Mouse (Mus musculus): ENCODE data around the gene Ttc17. TPM values are rescaled to one million over a fixed set of nuclear protein-coding genes. Genes with fewer than 3 reads are reported as not detected.

Gene Ttc17
- total and polyA plus RNA-seq, 3 experiments, result 16.6 to 35.4 (median 34.6) TPM

GRCm38 (mm10) chr2:94363821-94364220, 42.7 kb downstream of the Ttc17 start:
- no peak for DNase-seq
- Histone ChIP-seq H3K36me3 (ENCODE audit: control insufficient read depth, insufficient read depth, low read length) (peaks cover 5% of the 10 kb centered on the region), H3K27ac (no peak overlapping the region), H3K27me3 (ENCODE audit: control insufficient read depth, insufficient read depth, low read length) (no peaks in the 10 kb centered on the region), H3K4me1 (ENCODE audit: control insufficient read depth, insufficient read depth, low read length) (no peaks in the 10 kb centered on the region), H3K79me2 (replicated peaks; ENCODE audit: control insufficient read depth, insufficient read depth, low read length) (no peaks in the 10 kb centered on the region), H3K9ac (ENCODE audit: low read depth, low read length) (no peak overlapping the region), H3K4me3 (no peak overlapping the region)
- intact Hi-C loops (cut with DNase I), result loop anchor here (5.0 kb wide), 1 partner anchor 37 kb away; no protein-coding TSS in a partner anchor
- WGBS, result 96% methylated on average over 6 of the region's 6 CpGs
- TF ChIP-seq CTCF (IDR thresholded peaks at IDR 0.05) (no peak), EP300 (IDR thresholded peaks at IDR 0.05; ENCODE audit: insufficient read depth, low read depth, low read length) (no peak), POLR2A (IDR thresholded peaks at IDR 0.05; ENCODE audit: insufficient read depth, low read depth, low read length) (no peak)

DNA sequence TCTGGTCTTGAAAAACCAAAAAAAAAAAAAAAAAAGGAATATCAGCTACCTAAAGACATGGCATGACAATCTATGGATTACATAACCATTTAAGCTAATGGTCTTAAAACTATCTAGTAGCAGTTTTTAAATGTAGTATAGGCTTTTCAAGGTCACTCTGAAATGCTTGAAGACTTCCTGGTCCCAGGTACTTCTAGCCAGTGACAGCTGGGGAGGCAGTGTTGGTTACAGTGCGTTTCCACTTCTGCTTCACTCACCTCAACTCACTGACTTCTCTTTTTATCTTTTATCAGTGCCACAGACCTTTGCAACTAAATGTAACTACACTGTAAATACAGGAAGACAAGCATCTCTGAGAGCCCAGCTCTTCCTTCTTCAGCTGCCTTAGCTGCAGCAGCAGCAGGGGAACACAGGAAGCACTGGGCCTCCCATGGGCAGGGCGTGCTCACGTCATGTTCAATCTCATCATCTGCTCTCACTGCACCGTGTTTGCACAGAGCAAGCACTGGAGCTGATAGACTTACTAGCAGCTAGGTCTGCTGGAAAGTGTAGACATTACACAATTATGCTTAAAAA, 46.0 kb downstream of the Ttc17 start:
- TF ChIP-seq POLR2A (IDR thresholded peaks at IDR 0.05; ENCODE audit: insufficient read depth, low read depth, low read length) (no peak), CTCF (IDR thresholded peaks at IDR 0.05) (no peak), EP300 (IDR thresholded peaks at IDR 0.05; ENCODE audit: insufficient read depth, low read depth, low read length) (no peak)
- WGBS, result 51% methylated on average over 4 of the region's 4 CpGs
- H3K36me3 ChIP-seq (ENCODE audit: control insufficient read depth, insufficient read depth, low read length), result peaks cover 3% of the 10 kb centered on the region; the same call in 1 of the 2 replicates
- no peak overlapping the region for H3K9ac ChIP-seq (ENCODE audit: low read depth, low read length)
- no peak for DNase-seq
- H3K79me2 ChIP-seq (replicated peaks; ENCODE audit: control insufficient read depth, insufficient read depth, low read length), result no peaks in the 10 kb centered on the region
- no peak overlapping the region for H3K4me3 ChIP-seq
- H3K27me3 ChIP-seq (ENCODE audit: control insufficient read depth, insufficient read depth, low read length), result no peaks in the 10 kb centered on the region
- H3K27ac ChIP-seq, result no peak overlapping the region
- intact Hi-C loops (cut with DNase I), result loop anchor here (5.0 kb wide), 1 partner anchor 33 kb away; no protein-coding TSS in a partner anchor
- no peaks in the 10 kb centered on the region for H3K4me1 ChIP-seq (ENCODE audit: control insufficient read depth, insufficient read depth, low read length)

DNA sequence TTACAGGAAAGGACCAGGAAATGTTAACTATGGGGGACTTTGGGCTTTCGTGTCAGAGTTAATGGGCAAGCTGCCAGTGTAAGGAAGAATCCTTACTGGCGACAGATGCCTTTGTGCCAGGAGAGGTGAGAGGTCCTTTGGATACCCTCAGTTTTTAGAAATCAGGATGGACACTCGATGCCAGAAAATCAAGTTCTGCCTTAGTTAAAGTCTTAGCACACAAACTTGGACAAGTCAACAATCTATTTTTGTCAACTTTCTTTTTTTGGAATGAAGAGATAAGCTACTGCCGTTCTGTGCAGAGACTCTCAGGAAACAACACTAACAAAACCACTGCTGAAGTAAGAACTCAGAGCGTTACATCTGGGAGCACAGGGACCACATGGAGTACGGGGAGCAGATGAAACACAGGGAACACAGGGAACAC, 58.3 kb downstream of the Ttc17 start:
- Histone ChIP-seq H3K4me3 (no peak overlapping the region; the same call in 1 of the 2 replicates), H3K79me2 (replicated peaks; ENCODE audit: control insufficient read depth, insufficient read depth, low read length) (no peaks in the 10 kb centered on the region), H3K36me3 (ENCODE audit: control insufficient read depth, insufficient read depth, low read length) (peaks cover 9% of the 10 kb centered on the region), H3K27me3 (ENCODE audit: control insufficient read depth, insufficient read depth, low read length) (no peaks in the 10 kb centered on the region), H3K4me1 (ENCODE audit: control insufficient read depth, insufficient read depth, low read length) (peaks cover 15% of the 10 kb centered on the region), H3K27ac (peak overlapping the region; percentile 76), H3K9ac (ENCODE audit: low read depth, low read length) (peak overlapping the region; percentile 25)
- TF ChIP-seq EP300 (IDR thresholded peaks at IDR 0.05; ENCODE audit: insufficient read depth, low read depth, low read length) (no peak), POLR2A (IDR thresholded peaks at IDR 0.05; ENCODE audit: insufficient read depth, low read depth, low read length) (no peak), CTCF (IDR thresholded peaks at IDR 0.05) (no peak)
- intact Hi-C loops (cut with DNase I), result no loop called here
- 7% methylated on average over 6 of the region's 6 CpGs for WGBS
- DNase-seq, result peak in 1 of 2 experiments; percentile 17

- peaks cover 12% of the 10 kb centered on the region for H3K36me3 ChIP-seq (ENCODE audit: control insufficient read depth, insufficient read depth, low read length)
- DNase-seq, result no peak
- H3K79me2 ChIP-seq (replicated peaks; ENCODE audit: control insufficient read depth, insufficient read depth, low read length), result no peaks in the 10 kb centered on the region
- no peak for TF ChIP-seq CTCF (IDR thresholded peaks at IDR 0.05)
- no peak for TF ChIP-seq EP300 (IDR thresholded peaks at IDR 0.05; ENCODE audit: insufficient read depth, low read depth, low read length)
- TF ChIP-seq POLR2A (IDR thresholded peaks at IDR 0.05; ENCODE audit: insufficient read depth, low read depth, low read length), result no peak
- peak overlapping the region; percentile 41 for H3K27ac ChIP-seq
- intact Hi-C loops (cut with DNase I), result no loop called here
- WGBS, result 34% methylated on average over 5 of the region's 5 CpGs
- no peak overlapping the region for H3K4me3 ChIP-seq
- no peak overlapping the region for H3K9ac ChIP-seq (ENCODE audit: low read depth, low read length)
- H3K27me3 ChIP-seq (ENCODE audit: control insufficient read depth, insufficient read depth, low read length), result no peaks in the 10 kb centered on the region
- peaks cover 15% of the 10 kb centered on the region for H3K4me1 ChIP-seq (ENCODE audit: control insufficient read depth, insufficient read depth, low read length)
Measured at GRCm38 (mm10) chr2:94346746-94347145, 59.7 kb downstream of the Ttc17 start.

DNA sequence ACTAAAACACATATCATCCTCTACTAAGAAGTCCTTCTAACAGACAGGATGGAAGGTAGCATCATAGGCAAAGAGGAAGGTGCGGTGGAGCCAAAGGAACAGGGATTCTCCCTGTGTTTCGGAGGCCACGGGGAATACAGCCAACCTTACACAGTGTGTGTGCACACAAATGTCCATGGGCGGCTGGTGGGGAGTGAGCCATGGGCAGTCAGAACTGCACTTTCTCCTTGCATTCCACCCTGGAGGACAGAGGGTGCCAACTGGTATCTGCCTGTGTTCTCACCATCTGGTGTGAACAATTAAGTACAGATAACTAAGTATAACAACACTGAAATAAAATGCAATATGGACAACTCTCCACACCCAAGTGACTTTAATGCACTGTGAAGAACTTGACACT, 61.9 kb downstream of the Ttc17 start:
- Histone ChIP-seq H3K79me2 (replicated peaks; ENCODE audit: control insufficient read depth, insufficient read depth, low read length) (no peaks in the 10 kb centered on the region), H3K27me3 (ENCODE audit: control insufficient read depth, insufficient read depth, low read length) (no peaks in the 10 kb centered on the region), H3K4me3 (no peak overlapping the region), H3K36me3 (ENCODE audit: control insufficient read depth, insufficient read depth, low read length) (peaks cover 12% of the 10 kb centered on the region), H3K9ac (ENCODE audit: low read depth, low read length) (no peak overlapping the region), H3K4me1 (ENCODE audit: control insufficient read depth, insufficient read depth, low read length) (peaks cover 14% of the 10 kb centered on the region), H3K27ac (peak overlapping the region; percentile 31; the same call in 1 of the 2 replicates)
- DNase-seq, result peak in 1 of 2 experiments; percentile 9
- WGBS, result 76% methylated on average over 4 of the region's 4 CpGs
- TF ChIP-seq EP300 (IDR thresholded peaks at IDR 0.05; ENCODE audit: insufficient read depth, low read depth, low read length) (no peak), POLR2A (IDR thresholded peaks at IDR 0.05; ENCODE audit: insufficient read depth, low read depth, low read length) (no peak), CTCF (IDR thresholded peaks at IDR 0.05) (no peak)
- intact Hi-C loops (cut with DNase I), result no loop called here
